Mouse (Mus musculus): ENCODE data around the gene Plekhh3. TPM values are rescaled to one million over a fixed set of nuclear protein-coding genes. Genes with fewer than 3 reads are reported as not detected.

Plekhh3 gene
- polyA plus RNA-seq, 1 experiment from 2014 or later, result 9.7 TPM

- WGBS, result 2% methylated on average over 36 of the region's 36 CpGs
- Histone ChIP-seq H3K4me3 (peak within 1 kb of the TSS; percentile 49), H3K9me3 (no peaks in the 10 kb centered on the region), H3K36me3 (no peaks in the 10 kb centered on the region), H3K27me3 (no peaks in the 10 kb centered on the region), H3K4me1 (peaks cover 9% of the 10 kb centered on the region), H3K4me2 (peak within 1 kb of the TSS; percentile 80), H3K27ac (peak within 1 kb of the TSS; percentile 68), H3K9ac (peak within 1 kb of the TSS; percentile 75)
- peak; percentile 62 for ATAC-seq (ENCODE audit: insufficient number of reproducible peaks, insufficient read depth, low FRiP score, low TSS enrichment, low read depth)
These were observed 15.3 kb downstream of the Plekhh3 start, which contains the start of gene Tubg2 for GRCm38 (mm10) chr11:101155728-101156371. Gene Tubg2, plus strand, starts transcription at chr11:101155907.

- no peak overlapping the region for H3K9ac ChIP-seq
- H3K27ac ChIP-seq, result no peak overlapping the region
- H3K4me2 ChIP-seq, result peak overlapping the region; percentile 80; the same call in 1 of the 2 replicates
- WGBS, result 64% methylated on average over 6 of the region's 6 CpGs
- peaks cover 9% of the 10 kb centered on the region for H3K4me1 ChIP-seq
- H3K36me3 ChIP-seq, result no peaks in the 10 kb centered on the region
- H3K4me3 ChIP-seq, result no peak overlapping the region
- no peak for ATAC-seq (ENCODE audit: insufficient number of reproducible peaks, insufficient read depth, low FRiP score, low TSS enrichment, low read depth)
- H3K27me3 ChIP-seq, result no peaks in the 10 kb centered on the region
- no peaks in the 10 kb centered on the region for H3K9me3 ChIP-seq
These were observed 16.0 kb downstream of the Plekhh3 start for GRCm38 (mm10) chr11:101155151-101155550.

- no peak overlapping the region for H3K9ac ChIP-seq
- H3K36me3 ChIP-seq, result no peaks in the 10 kb centered on the region
- no peak overlapping the region for H3K4me2 ChIP-seq
- no peak overlapping the region for H3K27ac ChIP-seq
- ATAC-seq (ENCODE audit: insufficient number of reproducible peaks, insufficient read depth, low FRiP score, low TSS enrichment, low read depth), result no peak
- no peak overlapping the region for H3K4me3 ChIP-seq
- peaks cover 12% of the 10 kb centered on the region for H3K4me1 ChIP-seq
- H3K27me3 ChIP-seq, result no peaks in the 10 kb centered on the region
- no peaks in the 10 kb centered on the region for H3K9me3 ChIP-seq
These were observed 16.5 kb downstream of the Plekhh3 start for GRCm38 (mm10) chr11:101154648-101155047.

- H3K4me2 ChIP-seq, result no peak overlapping the region
- H3K9me3 ChIP-seq, result no peaks in the 10 kb centered on the region
- H3K27me3 ChIP-seq, result no peaks in the 10 kb centered on the region
- no peaks in the 10 kb centered on the region for H3K36me3 ChIP-seq
- H3K9ac ChIP-seq, result no peak overlapping the region
- 52% methylated on average over 1 of the region's 1 CpGs for WGBS
- ATAC-seq (ENCODE audit: insufficient number of reproducible peaks, insufficient read depth, low FRiP score, low TSS enrichment, low read depth), result no peak
- H3K4me3 ChIP-seq, result no peak overlapping the region
- peaks cover 29% of the 10 kb centered on the region for H3K4me1 ChIP-seq
- no peak overlapping the region for H3K27ac ChIP-seq
These were observed 18.3 kb downstream of the Plekhh3 start for GRCm38 (mm10) chr11:101152825-101153224.

GRCm38 (mm10) chr11:101151063-101151462 lies 20.1 kb downstream of the Plekhh3 start:
- Histone ChIP-seq H3K9me3 (no peaks in the 10 kb centered on the region), H3K4me2 (no peak overlapping the region), H3K27me3 (no peaks in the 10 kb centered on the region), H3K4me3 (no peak overlapping the region), H3K36me3 (no peaks in the 10 kb centered on the region), H3K4me1 (peaks cover 25% of the 10 kb centered on the region), H3K27ac (no peak overlapping the region), H3K9ac (no peak overlapping the region)
- 45% methylated on average over 2 of the region's 2 CpGs for WGBS
- ATAC-seq (ENCODE audit: insufficient number of reproducible peaks, insufficient read depth, low FRiP score, low TSS enrichment, low read depth), result no peak

GRCm38 (mm10) chr11:101149178-101150105 lies 21.7 kb downstream of the Plekhh3 start:
- Histone ChIP-seq H3K27ac (peak overlapping the region; percentile 92), H3K9ac (peak overlapping the region; percentile 47), H3K27me3 (no peaks in the 10 kb centered on the region), H3K9me3 (no peaks in the 10 kb centered on the region), H3K4me2 (peak overlapping the region; percentile 29), H3K4me1 (peaks cover 20% of the 10 kb centered on the region), H3K36me3 (no peaks in the 10 kb centered on the region), H3K4me3 (0 out of 2 replicates have a peak overlapping the region, but pooled peaks have one; percentile 12)
- WGBS, result 13% methylated on average over 9 of the region's 9 CpGs
- ATAC-seq (ENCODE audit: insufficient number of reproducible peaks, insufficient read depth, low FRiP score, low TSS enrichment, low read depth), result 0 out of 2 replicates have a peak, but pooled peaks have one; percentile 26

GRCm38 (mm10) chr11:101148751-101149150 lies 22.4 kb downstream of the Plekhh3 start:
- Histone ChIP-seq H3K9me3 (no peaks in the 10 kb centered on the region), H3K36me3 (no peaks in the 10 kb centered on the region), H3K4me2 (peak overlapping the region; percentile 29), H3K4me3 (no peak overlapping the region), H3K27ac (peak overlapping the region; percentile 92), H3K9ac (peak overlapping the region; percentile 47), H3K4me1 (peaks cover 23% of the 10 kb centered on the region), H3K27me3 (no peaks in the 10 kb centered on the region)
- WGBS, result 41% methylated on average over 10 of the region's 10 CpGs
- no peak for ATAC-seq (ENCODE audit: insufficient number of reproducible peaks, insufficient read depth, low FRiP score, low TSS enrichment, low read depth)

- Histone ChIP-seq H3K27ac (no peak overlapping the region), H3K27me3 (no peaks in the 10 kb centered on the region), H3K9ac (no peak overlapping the region), H3K9me3 (no peaks in the 10 kb centered on the region), H3K36me3 (no peaks in the 10 kb centered on the region), H3K4me2 (no peak overlapping the region), H3K4me1 (peaks cover 27% of the 10 kb centered on the region), H3K4me3 (no peak overlapping the region)
- ATAC-seq (ENCODE audit: insufficient number of reproducible peaks, insufficient read depth, low FRiP score, low TSS enrichment, low read depth), result no peak
- 28% methylated on average over 10 of the region's 10 CpGs for WGBS
These were observed 24.8 kb downstream of the Plekhh3 start for GRCm38 (mm10) chr11:101146377-101146776.

GRCm38 (mm10) chr11:101143338-101144225 lies 27.6 kb downstream of the Plekhh3 start:
- 21% methylated on average over 19 of the region's 19 CpGs for WGBS
- H3K9me3 ChIP-seq, result no peaks in the 10 kb centered on the region

GRCm38 (mm10) chr11:101142215-101142967 lies 28.8 kb downstream of the Plekhh3 start:
- H3K36me3 ChIP-seq, result no peaks in the 10 kb centered on the region
- ATAC-seq (ENCODE audit: insufficient number of reproducible peaks, insufficient read depth, low FRiP score, low TSS enrichment, low read depth), result no peak
- H3K9me3 ChIP-seq, result no peaks in the 10 kb centered on the region
- H3K27ac ChIP-seq, result no peak overlapping the region
- H3K9ac ChIP-seq, result no peak overlapping the region
- H3K27me3 ChIP-seq, result peaks cover 18% of the 10 kb centered on the region; the same call in 1 of the 2 replicates
- WGBS, result 86% methylated on average over 10 of the region's 10 CpGs
- peaks cover 21% of the 10 kb centered on the region for H3K4me1 ChIP-seq
- H3K4me2 ChIP-seq, result no peak overlapping the region
- H3K4me3 ChIP-seq, result no peak overlapping the region

More at GRCm38 (mm10) chr11:101143338-101144225, 27.6 kb downstream of the Plekhh3 start:
- no peak overlapping the region for H3K27ac ChIP-seq
- no peak for ATAC-seq (ENCODE audit: insufficient number of reproducible peaks, insufficient read depth, low FRiP score, low TSS enrichment, low read depth)
- peak overlapping the region; percentile 64 for H3K9ac ChIP-seq
- peaks cover 27% of the 10 kb centered on the region for H3K4me1 ChIP-seq
- peak overlapping the region; percentile 36 for H3K4me3 ChIP-seq
- H3K36me3 ChIP-seq, result no peaks in the 10 kb centered on the region
- H3K4me2 ChIP-seq, result peak overlapping the region; percentile 65
- H3K27me3 ChIP-seq, result peaks cover 18% of the 10 kb centered on the region; the same call in 1 of the 2 replicates
